Mouse (Mus musculus): Measurements from ENCODE around the gene Slc24a3. TPM values are rescaled to one million over a fixed set of nuclear protein-coding genes. Genes with fewer than 3 reads are reported as not detected.

The Slc24a3 gene
- polyA plus RNA-seq (2015; fragmentation: Nextera tagmentation; extraction: Ambion mirVana), result 2.6 and 2.8 TPM in 2 replicates

- Histone ChIP-seq H3K9ac (peak within 1 kb of the TSS; percentile 81), H3K9me3 (no peaks in the 10 kb centered on the region), H3K4me2 (replicated peaks) (peak within 1 kb of the TSS; percentile 91), H3K27me3 (peaks cover 29% of the 10 kb centered on the region), H3K36me3 (no peaks in the 10 kb centered on the region), H3K4me3 (peak within 1 kb of the TSS; percentile 73), H3K4me1 (peaks cover 25% of the 10 kb centered on the region), H3K27ac (peak within 1 kb of the TSS; percentile 70)
- 1% methylated on average over 39 of the region's 100 CpGs for WGBS
- ATAC-seq (ENCODE audit: low FRiP score, low read depth), result peak; percentile 82
Observed at GRCm38 (mm10) chr2:145167664-145168360, at the start of gene Slc24a3. TSS of gene Slc24a3 (plus strand) at chr2:145167754.

- no peaks in the 10 kb centered on the region for H3K36me3 ChIP-seq
- H3K9me3 ChIP-seq, result no peaks in the 10 kb centered on the region
- ATAC-seq (ENCODE audit: low FRiP score, low read depth), result no peak
- 81% methylated on average over 5 of the region's 5 CpGs for WGBS
- no peak overlapping the region for H3K4me3 ChIP-seq
- H3K27me3 ChIP-seq, result no peaks in the 10 kb centered on the region
- H3K27ac ChIP-seq, result no peak overlapping the region
- H3K4me2 ChIP-seq (replicated peaks), result no peak overlapping the region
- H3K9ac ChIP-seq, result no peak overlapping the region
- no peaks in the 10 kb centered on the region for H3K4me1 ChIP-seq
Observed at GRCm38 (mm10) chr2:145117762-145118161, 49.8 kb upstream of the Slc24a3 start.

GRCm38 (mm10) chr2:145127747-145128146 is 39.8 kb upstream of the Slc24a3 start:
- H3K36me3 ChIP-seq, result no peaks in the 10 kb centered on the region
- no peaks in the 10 kb centered on the region for H3K4me1 ChIP-seq
- H3K27ac ChIP-seq, result no peak overlapping the region
- ATAC-seq (ENCODE audit: low FRiP score, low read depth), result no peak
- H3K27me3 ChIP-seq, result no peaks in the 10 kb centered on the region
- no peak overlapping the region for H3K9ac ChIP-seq
- H3K9me3 ChIP-seq, result no peaks in the 10 kb centered on the region
- H3K4me2 ChIP-seq (replicated peaks), result no peak overlapping the region
- 82% methylated on average over 3 of the region's 3 CpGs for whole genome bisulfite sequencing
- H3K4me3 ChIP-seq, result no peak overlapping the region

GRCm38 (mm10) chr2:145136625-145137291 is 30.8 kb upstream of the Slc24a3 start:
- ATAC-seq (ENCODE audit: low FRiP score, low read depth), result no peak
- H3K9ac ChIP-seq, result no peak overlapping the region
- H3K27me3 ChIP-seq, result no peaks in the 10 kb centered on the region
- H3K9me3 ChIP-seq, result no peaks in the 10 kb centered on the region
- H3K36me3 ChIP-seq, result no peaks in the 10 kb centered on the region
- no peak overlapping the region for H3K27ac ChIP-seq
- H3K4me1 ChIP-seq, result no peaks in the 10 kb centered on the region; the same call in 1 of the 2 replicates
- WGBS, result 92% methylated on average over 4 of the region's 4 CpGs
- H3K4me3 ChIP-seq, result no peak overlapping the region
- no peak overlapping the region for H3K4me2 ChIP-seq (replicated peaks)

GRCm38 (mm10) chr2:145150407-145150806 is 17.1 kb upstream of the Slc24a3 start:
- 93% methylated on average over 1 of the region's 1 CpGs for WGBS
- no peak overlapping the region for H3K9ac ChIP-seq
- H3K36me3 ChIP-seq, result no peaks in the 10 kb centered on the region
- H3K4me3 ChIP-seq, result no peak overlapping the region
- no peak for ATAC-seq (ENCODE audit: low FRiP score, low read depth)
- H3K27me3 ChIP-seq, result no peaks in the 10 kb centered on the region
- no peak overlapping the region for H3K4me2 ChIP-seq (replicated peaks)
- H3K4me1 ChIP-seq, result no peaks in the 10 kb centered on the region
- no peaks in the 10 kb centered on the region for H3K9me3 ChIP-seq
- no peak overlapping the region for H3K27ac ChIP-seq

GRCm38 (mm10) chr2:145150821-145151220 is 16.7 kb upstream of the Slc24a3 start:
- H3K4me3 ChIP-seq, result no peak overlapping the region
- H3K4me2 ChIP-seq (replicated peaks), result no peak overlapping the region
- no peak overlapping the region for H3K27ac ChIP-seq
- no peaks in the 10 kb centered on the region for H3K27me3 ChIP-seq
- WGBS, result 86% methylated on average over 3 of the region's 3 CpGs
- no peaks in the 10 kb centered on the region for H3K4me1 ChIP-seq
- H3K9ac ChIP-seq, result no peak overlapping the region
- H3K9me3 ChIP-seq, result no peaks in the 10 kb centered on the region
- ATAC-seq (ENCODE audit: low FRiP score, low read depth), result no peak
- no peaks in the 10 kb centered on the region for H3K36me3 ChIP-seq

GRCm38 (mm10) chr2:145152281-145152680 is 15.3 kb upstream of the Slc24a3 start:
- H3K27me3 ChIP-seq, result no peaks in the 10 kb centered on the region
- no peak for ATAC-seq (ENCODE audit: low FRiP score, low read depth)
- no peak overlapping the region for H3K4me3 ChIP-seq
- no peak overlapping the region for H3K9ac ChIP-seq
- H3K4me2 ChIP-seq (replicated peaks), result no peak overlapping the region
- H3K4me1 ChIP-seq, result no peaks in the 10 kb centered on the region
- H3K9me3 ChIP-seq, result no peaks in the 10 kb centered on the region
- H3K36me3 ChIP-seq, result no peaks in the 10 kb centered on the region
- 83% methylated on average over 1 of the region's 1 CpGs for WGBS
- no peak overlapping the region for H3K27ac ChIP-seq

GRCm38 (mm10) chr2:145158972-145159371 is 8.6 kb upstream of the Slc24a3 start:
- H3K4me2 ChIP-seq (replicated peaks), result no peak overlapping the region
- no peak overlapping the region for H3K4me3 ChIP-seq
- H3K27ac ChIP-seq, result no peak overlapping the region
- peaks cover 13% of the 10 kb centered on the region for H3K4me1 ChIP-seq
- 83% methylated on average over 1 of the region's 1 CpGs for WGBS
- H3K27me3 ChIP-seq, result no peaks in the 10 kb centered on the region
- no peaks in the 10 kb centered on the region for H3K9me3 ChIP-seq
- H3K36me3 ChIP-seq, result no peaks in the 10 kb centered on the region
- no peak overlapping the region for H3K9ac ChIP-seq
- ATAC-seq (ENCODE audit: low FRiP score, low read depth), result no peak

GRCm38 (mm10) chr2:145161046-145161700 is 6.4 kb upstream of the Slc24a3 start:
- 25% methylated on average over 12 of the region's 12 CpGs for WGBS
- H3K36me3 ChIP-seq, result no peaks in the 10 kb centered on the region
- no peaks in the 10 kb centered on the region for H3K9me3 ChIP-seq
- H3K9ac ChIP-seq, result no peak overlapping the region
- peaks cover 13% of the 10 kb centered on the region for H3K4me1 ChIP-seq
- H3K27ac ChIP-seq, result no peak overlapping the region
- peak overlapping the region; percentile 27; the same call in 1 of the 2 replicates for H3K4me2 ChIP-seq (replicated peaks)
- ATAC-seq (ENCODE audit: low FRiP score, low read depth), result peak; percentile 85
- peaks cover 11% of the 10 kb centered on the region for H3K27me3 ChIP-seq
- no peak overlapping the region for H3K4me3 ChIP-seq

GRCm38 (mm10) chr2:145164086-145164485 is 3.5 kb upstream of the Slc24a3 start:
- no peaks in the 10 kb centered on the region for H3K9me3 ChIP-seq
- ATAC-seq (ENCODE audit: low FRiP score, low read depth), result no peak
- peaks cover 29% of the 10 kb centered on the region for H3K4me1 ChIP-seq
- H3K4me3 ChIP-seq, result no peak overlapping the region
- H3K4me2 ChIP-seq (replicated peaks), result no peak overlapping the region
- H3K36me3 ChIP-seq, result no peaks in the 10 kb centered on the region
- H3K27ac ChIP-seq, result no peak overlapping the region
- 80% methylated on average over 5 of the region's 5 CpGs for WGBS
- H3K9ac ChIP-seq, result no peak overlapping the region
- peaks cover 19% of the 10 kb centered on the region for H3K27me3 ChIP-seq

- H3K9me3 ChIP-seq, result no peaks in the 10 kb centered on the region
- peaks cover 24% of the 10 kb centered on the region for H3K27me3 ChIP-seq
- no peak overlapping the region for H3K4me3 ChIP-seq
- no peak overlapping the region for H3K4me2 ChIP-seq (replicated peaks)
- 63% methylated on average over 4 of the region's 4 CpGs for WGBS
- no peak for ATAC-seq (ENCODE audit: low FRiP score, low read depth)
- H3K36me3 ChIP-seq, result no peaks in the 10 kb centered on the region
- H3K27ac ChIP-seq, result no peak overlapping the region
- H3K9ac ChIP-seq, result no peak overlapping the region
- peaks cover 31% of the 10 kb centered on the region for H3K4me1 ChIP-seq
Observed at GRCm38 (mm10) chr2:145164562-145164961, 3.0 kb upstream of the Slc24a3 start.

GRCm38 (mm10) chr2:145165076-145165475 is 2.5 kb upstream of the Slc24a3 start:
- Histone ChIP-seq H3K4me2 (replicated peaks) (no peak overlapping the region), H3K27me3 (peaks cover 29% of the 10 kb centered on the region), H3K4me3 (no peak overlapping the region), H3K27ac (no peak overlapping the region), H3K9ac (no peak overlapping the region), H3K4me1 (peaks cover 31% of the 10 kb centered on the region), H3K9me3 (no peaks in the 10 kb centered on the region), H3K36me3 (no peaks in the 10 kb centered on the region)
- ATAC-seq (ENCODE audit: low FRiP score, low read depth), result no peak
- 86% methylated on average over 3 of the region's 3 CpGs for WGBS

Data from limb, embryonic 13.5 days (tissue).